Mouse (Mus musculus) liver, embryonic 14.5 days (tissue): ENCODE measurements around the gene Mgarp. TPM values are rescaled to one million over a fixed set of nuclear protein-coding genes. Genes with fewer than 3 reads are reported as not detected.
"Not testable (repeated sequence)": the region's sequence is repeated elsewhere in the genome, so short reads cannot be mapped to it uniquely, and the experiment has no call there.

Source experiments
- ATAC-seq: fragments of 200-750 bp; cut with Nextera tagmentation; 2 replicates; pipeline ENCODE4 v1.8.0; 2017; ENCODE audit warnings: moderate number of reproducible peaks, mild to moderate bottlenecking, moderate library complexity; ENCODE audit not compliant: insufficient read depth
- DNase-seq, 3 experiments: peaks; one replicate each; pipeline ENCODE4 v3.0.0-alpha.2; 2012 to 2013; ENCODE audit warnings: low read depth in 3 of 3, low spot score in 3 of 3
- H3K27ac ChIP-seq: fragments of 300-500 bp; sonication (generic); 2 replicates; pipeline ENCODE4 v1.5.1; 2014; ENCODE audit warnings: moderate library complexity, mild to moderate bottlenecking, control low read depth, inconsistent platforms
- H3K27me3 ChIP-seq: fragments of 300-500 bp; sonication (generic); 2 replicates; pipeline ENCODE4 v1.6.1; 2014; ENCODE audit warnings: mild to moderate bottlenecking, low read length, moderate library complexity; ENCODE audit not compliant: control insufficient read depth, insufficient read depth
- H3K36me3 ChIP-seq: fragments of 300-500 bp; sonication (generic); replicated peaks from 2 replicates; pipeline ENCODE4 v1.6.1; 2014; ENCODE audit warnings: low read depth; ENCODE audit not compliant: control insufficient read depth, insufficient read depth
- H3K4me1 ChIP-seq, 2 experiments: fragments of 200-500 bp in 1 of 2; fragments of 300-500 bp in 1 of 2; sonication (generic) in 1 of 2; replicated peaks; 2 replicates each; pipeline ENCODE4 v1.6.1; 2012 to 2014; ENCODE audit warnings: antibody characterized with exemption in 1 of 2, inconsistent platforms in 1 of 2, low read length in 1 of 2; ENCODE audit not compliant: control insufficient read depth in 2 of 2, insufficient read depth in 2 of 2
- H3K4me2 ChIP-seq: fragments of 300-500 bp; sonication (generic); 2 replicates; pipeline ENCODE4 v1.6.1; 2014; ENCODE audit warnings: low read depth, mild to moderate bottlenecking, control low read depth, moderate library complexity
- H3K4me3 ChIP-seq, 2 experiments: fragments of 200-500 bp in 1 of 2; fragments of 300-500 bp in 1 of 2; sonication (generic) in 1 of 2; 2 replicates each; pipeline ENCODE4 v1.5.1; 2012 to 2014; ENCODE audit warnings: low read depth in 2 of 2, low read length in 2 of 2, mild to moderate bottlenecking in 2 of 2, control low read depth in 1 of 2, inconsistent platforms in 1 of 2, moderate library complexity in 1 of 2; ENCODE audit not compliant: insufficient read depth in 1 of 2
- H3K9ac ChIP-seq: fragments of 300-500 bp; sonication (generic); replicated peaks from 2 replicates; pipeline ENCODE4 v1.6.1; 2014; ENCODE audit warnings: mild to moderate bottlenecking, control low read depth, moderate library complexity
- H3K9me3 ChIP-seq: fragments of 300-500 bp; sonication (generic); 2 replicates; pipeline ENCODE4 v1.6.1; 2016; ENCODE audit warnings: low read length, mixed read lengths; ENCODE audit not compliant: control insufficient read depth
- CTCF ChIP-seq: IDR thresholded peaks from 2 replicates; pipeline ENCODE4 v1.5.1; 2016; ENCODE audit warnings: antibody characterized with exemption, low read depth, control low read depth
- EP300 ChIP-seq: IDR thresholded peaks from 2 replicates; pipeline ENCODE4 v1.6.1; 2016; ENCODE audit warnings: antibody characterized with exemption, low read depth
- WGBS: fragments of 180-500 bp; shearing (Covaris S2); extraction: QIAGEN DNeasy Blood & Tissue Kit; methylation state at CpG from one replicate; pipeline ENCODE4 v1.1.7; 2014; ENCODE audit not compliant: insufficient replicate concordance; 5-methylcytosine and 5-hydroxymethylcytosine counted together
- polyA plus RNA-seq, 2 experiments: library from polyadenylated mRNA; depleted of rRNA in 1 of 2; stranded (reverse) in 1 of 2; unstranded in 1 of 2; fragments of >200 nt; fragmentation: Nextera tagmentation in 1 of 2; extraction: Ambion mirVana in 1 of 2; gene quantifications; 2 replicates each; pipeline versions ENCODE4 v1.2.1 to v1.2.3; 2012 to 2014

Gene Mgarp
- polyA plus RNA-seq, 2 experiments: 0.48 to 0.85 TPM

DNA sequence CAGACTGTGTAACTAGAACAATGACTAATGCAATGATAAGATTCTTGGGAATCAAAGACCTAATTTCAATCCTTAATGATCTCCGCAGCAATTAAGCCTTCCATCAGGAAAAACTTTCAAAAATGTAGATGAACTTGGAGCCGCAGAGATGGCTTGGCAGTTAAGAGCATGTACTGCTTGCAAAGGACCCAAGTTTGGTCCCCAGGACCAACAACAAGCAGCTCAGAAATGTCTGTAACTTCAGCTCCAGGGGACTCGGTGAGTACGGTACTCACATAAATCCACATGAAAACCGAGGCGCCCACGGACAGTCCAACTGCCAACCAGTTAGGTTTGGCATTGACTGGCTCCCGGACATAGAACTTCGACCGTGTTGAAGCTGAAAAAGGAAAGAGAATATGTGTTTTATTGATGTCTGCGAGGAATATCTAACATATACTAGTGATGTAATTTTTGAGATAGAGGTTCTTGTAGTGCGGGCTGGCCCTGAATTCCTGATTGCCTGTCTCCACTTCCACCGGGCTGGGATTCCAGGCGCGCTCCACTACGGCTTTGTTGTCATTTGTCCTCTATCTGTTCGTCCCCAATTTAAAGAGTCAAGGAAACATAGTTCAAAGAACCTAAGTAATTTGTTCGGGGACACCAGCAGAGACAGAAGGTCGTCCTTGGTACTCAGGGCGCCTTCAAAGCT, 11.5 kb upstream of the Mgarp start:
- peak overlapping the region; percentile 98 for H3K9ac ChIP-seq
- WGBS: 22% methylated on average over 20 of the region's 20 CpGs
- peak overlapping the region; percentile 93 for H3K4me2 ChIP-seq
- H3K9me3 ChIP-seq: no peaks in the 10 kb centered on the region
- peaks cover 17% of the 10 kb centered on the region for H3K36me3 ChIP-seq
- no peak for TF ChIP-seq EP300
- DNase-seq (no peak), ATAC-seq (peak; percentile 17; the same call in 1 of the 2 replicates)
- H3K4me1 ChIP-seq: peaks cover 7 to 11% of the 10 kb centered on the region in 2 experiments
- H3K27ac ChIP-seq: peak overlapping the region; percentile 71
- peak overlapping the region; percentile 94 to 99 for H3K4me3 ChIP-seq
- no peaks in the 10 kb centered on the region for H3K27me3 ChIP-seq

- no peak for ATAC-seq
- DNase-seq: no peak
Measured at GRCm38 (mm10) chr3:51402628-51403027, 6.1 kb upstream of the Mgarp start.

DNA sequence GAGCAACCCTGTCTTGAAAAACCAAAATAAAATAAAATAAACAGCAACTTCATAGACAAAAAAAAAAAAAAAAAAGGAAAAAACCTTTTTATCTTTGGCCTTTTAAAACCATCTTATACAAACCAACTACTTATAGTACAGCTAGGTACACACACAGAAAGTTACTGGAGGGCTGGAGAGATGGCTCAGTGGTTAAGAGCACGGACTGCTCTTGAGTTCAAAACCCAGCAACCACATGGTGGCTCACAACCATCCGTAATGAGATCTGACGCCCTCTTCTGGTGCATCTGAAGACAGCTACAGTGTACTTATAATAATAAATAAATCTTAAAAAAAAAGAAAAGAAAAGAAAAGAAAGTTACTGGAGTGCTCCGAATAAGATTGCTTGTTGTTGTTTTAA, 5.5 kb upstream of the Mgarp start:
- not testable (repeated sequence) for H3K4me1 ChIP-seq, H3K4me3 ChIP-seq, H3K27me3 ChIP-seq, H3K9ac ChIP-seq, ATAC-seq, DNase-seq, H3K27ac ChIP-seq, H3K9me3 ChIP-seq, H3K4me2 ChIP-seq
- peaks cover 17% of the 10 kb centered on the region for H3K36me3 ChIP-seq
- WGBS: 47% methylated on average over 4 of the region's 4 CpGs
- peak; percentile 21; the same call in 1 of the 2 replicates for TF ChIP-seq CTCF

More at GRCm38 (mm10) chr3:51402628-51403027, 6.1 kb upstream of the Mgarp start:
- 78% methylated on average over 12 of the region's 12 CpGs for WGBS
- Histone ChIP-seq H3K9ac (no peak overlapping the region), H3K27me3 (peaks cover 2% of the 10 kb centered on the region; the same call in 1 of the 2 replicates), H3K4me3 (no peak overlapping the region), H3K4me2 (no peak overlapping the region), H3K4me1 (peaks cover 2 to 5% of the 10 kb centered on the region in 2 experiments; a peak in 3 of 4 replicates), H3K9me3 (no peaks in the 10 kb centered on the region), H3K27ac (no peak overlapping the region), H3K36me3 (peaks cover 17% of the 10 kb centered on the region)
- no peak for TF ChIP-seq EP300
- TF ChIP-seq CTCF: no peak

DNA sequence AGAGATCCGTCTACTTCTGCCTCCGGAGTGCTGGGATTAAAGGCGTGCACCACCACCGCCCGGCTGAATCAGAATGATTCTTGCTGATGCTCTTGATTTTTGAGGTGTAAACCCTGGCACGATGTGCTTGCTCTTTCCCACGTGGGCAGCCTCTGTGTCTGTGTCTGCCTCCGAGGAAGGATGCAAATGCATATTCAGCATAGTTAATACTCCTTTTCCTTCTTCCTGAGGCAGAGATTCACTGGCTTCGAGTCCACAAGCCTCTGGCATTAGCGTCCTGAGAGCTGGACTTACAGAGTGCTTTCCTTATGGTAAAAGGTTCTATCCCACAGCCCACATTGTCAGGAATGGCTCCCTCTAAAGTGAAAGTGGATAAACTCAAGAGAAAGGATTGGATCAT, 4.1 kb upstream of the Mgarp start:
- ATAC-seq: no peak
- DNase-seq: no peak
- Histone ChIP-seq H3K4me2 (no peak overlapping the region), H3K4me3 (no peak overlapping the region), H3K4me1 (peaks cover 3% of the 10 kb centered on the region in 2 experiments; a peak in 3 of 4 replicates), H3K27me3 (peaks cover 10% of the 10 kb centered on the region), H3K36me3 (peaks cover 6% of the 10 kb centered on the region), H3K9ac (no peak overlapping the region), H3K9me3 (no peaks in the 10 kb centered on the region), H3K27ac (no peak overlapping the region)
- no peak for TF ChIP-seq EP300
- 67% methylated on average over 10 of the region's 10 CpGs for WGBS

- DNase-seq: no peak
- no peak for ATAC-seq
- peaks cover 11% of the 10 kb centered on the region for H3K27me3 ChIP-seq
- no peak overlapping the region for H3K4me2 ChIP-seq
- H3K9ac ChIP-seq: no peak overlapping the region
- 60% methylated on average over 4 of the region's 4 CpGs for whole genome bisulfite sequencing
- no peak overlapping the region for H3K27ac ChIP-seq
- H3K9me3 ChIP-seq: no peaks in the 10 kb centered on the region
- peaks cover 3% of the 10 kb centered on the region for H3K36me3 ChIP-seq
- TF ChIP-seq EP300 (no peak), CTCF (no peak)
- peaks cover 3% of the 10 kb centered on the region in 2 experiments; a peak in 3 of 4 replicates for H3K4me1 ChIP-seq
- no peak overlapping the region for H3K4me3 ChIP-seq
Measured at GRCm38 (mm10) chr3:51399531-51399930, 3.0 kb upstream of the Mgarp start.
